Mouse (Mus musculus): ENCODE results near the gene Cnn1. TPM values are rescaled to one million over a fixed set of nuclear protein-coding genes. Genes with fewer than 3 reads are reported as not detected.

The Cnn1 gene
- polyA plus RNA-seq, 1 experiment from 2014 or later, result 4.0 TPM

DNA sequence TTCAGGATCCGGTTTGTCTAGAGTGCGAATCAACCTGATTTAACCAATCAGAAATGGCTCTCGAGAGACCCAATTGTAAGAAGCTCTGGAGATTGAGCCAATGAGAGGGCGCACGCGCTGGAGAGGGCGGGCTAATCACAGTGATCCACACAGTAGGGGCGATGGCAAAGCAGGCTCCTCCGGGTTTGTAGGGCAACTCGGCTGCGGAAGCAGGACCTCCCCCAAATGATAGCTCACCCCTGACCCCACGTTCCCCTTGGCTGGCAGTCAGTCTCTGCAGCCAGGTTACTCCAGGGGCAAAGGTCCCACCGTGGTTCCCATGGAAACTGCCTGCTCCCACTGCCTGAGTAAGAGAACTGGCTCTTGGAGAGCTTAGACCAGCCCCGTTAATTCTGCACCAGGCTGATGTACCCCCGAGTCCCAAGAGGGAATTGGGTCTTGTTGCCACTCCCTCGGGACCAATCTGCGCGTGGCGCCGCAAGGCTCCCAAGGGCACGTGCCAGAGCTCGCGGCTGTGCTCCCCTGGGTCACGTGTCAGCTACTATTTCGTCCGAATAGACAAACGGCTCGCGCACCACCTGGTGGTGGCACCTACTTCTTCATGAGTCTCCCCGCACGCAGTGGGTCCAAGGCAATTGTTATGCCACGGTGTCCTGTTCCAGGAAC is 44.5 kb upstream of the Cnn1 start:
- ATAC-seq (replicated peaks; ENCODE audit: insufficient number of reproducible peaks, low FRiP score, low TSS enrichment, low read depth), result peak; percentile 8; the same call in 1 of the 2 replicates
- peak overlapping the region; percentile 23 for H3K4me2 ChIP-seq (ENCODE audit: low read depth, low read length)
- WGBS, result 1% methylated on average over 32 of the region's 32 CpGs
- peak; percentile 83 for DNase-seq (ENCODE audit: low spot score)
- H3K4me3 ChIP-seq (ENCODE audit: low read depth, low read length), result no peak overlapping the region
- peaks cover 3% of the 10 kb centered on the region for H3K4me1 ChIP-seq (ENCODE audit: control insufficient read depth, insufficient read depth, low read length)
- H3K27ac ChIP-seq (replicated peaks; ENCODE audit: low read depth, low read length), result no peak overlapping the region
- H3K27me3 ChIP-seq (ENCODE audit: control insufficient read depth, insufficient read depth, low read length), result peaks cover 40% of the 10 kb centered on the region
- H3K9ac ChIP-seq (replicated peaks; ENCODE audit: low read length), result no peak overlapping the region
- H3K36me3 ChIP-seq (replicated peaks; ENCODE audit: control insufficient read depth, insufficient read depth, low read depth, low read length), result peaks cover 5% of the 10 kb centered on the region
- no peaks in the 10 kb centered on the region for H3K9me3 ChIP-seq (replicated peaks; ENCODE audit: control insufficient read depth, low read length)

GRCm38 (mm10) chr9:22055713-22056112 is 43.3 kb upstream of the Cnn1 start:
- H3K9ac ChIP-seq (replicated peaks; ENCODE audit: low read length), result no peak overlapping the region
- DNase-seq (ENCODE audit: low spot score) (no peak), ATAC-seq (replicated peaks; ENCODE audit: insufficient number of reproducible peaks, low FRiP score, low TSS enrichment, low read depth) (no peak)
- peaks cover 31% of the 10 kb centered on the region for H3K27me3 ChIP-seq (ENCODE audit: control insufficient read depth, insufficient read depth, low read length)
- no peak overlapping the region for H3K4me3 ChIP-seq (ENCODE audit: low read depth, low read length)
- H3K4me1 ChIP-seq (ENCODE audit: control insufficient read depth, insufficient read depth, low read length), result peaks cover 3% of the 10 kb centered on the region
- no peaks in the 10 kb centered on the region for H3K9me3 ChIP-seq (replicated peaks; ENCODE audit: control insufficient read depth, low read length)
- H3K36me3 ChIP-seq (replicated peaks; ENCODE audit: control insufficient read depth, insufficient read depth, low read depth, low read length), result peaks cover 5% of the 10 kb centered on the region
- 34% methylated on average over 29 of the region's 29 CpGs for WGBS
- H3K4me2 ChIP-seq (ENCODE audit: low read depth, low read length), result no peak overlapping the region
- no peak overlapping the region for H3K27ac ChIP-seq (replicated peaks; ENCODE audit: low read depth, low read length)

GRCm38 (mm10) chr9:22056303-22056910 is 42.6 kb upstream of the Cnn1 start:
- no peak for ATAC-seq (replicated peaks; ENCODE audit: insufficient number of reproducible peaks, low FRiP score, low TSS enrichment, low read depth)
- Histone ChIP-seq H3K9me3 (replicated peaks; ENCODE audit: control insufficient read depth, low read length) (no peaks in the 10 kb centered on the region), H3K9ac (replicated peaks; ENCODE audit: low read length) (no peak overlapping the region), H3K27ac (replicated peaks; ENCODE audit: low read depth, low read length) (no peak overlapping the region), H3K4me3 (ENCODE audit: low read depth, low read length) (no peak overlapping the region), H3K27me3 (ENCODE audit: control insufficient read depth, insufficient read depth, low read length) (peaks cover 24% of the 10 kb centered on the region), H3K4me2 (ENCODE audit: low read depth, low read length) (no peak overlapping the region), H3K36me3 (replicated peaks; ENCODE audit: control insufficient read depth, insufficient read depth, low read depth, low read length) (peaks cover 5% of the 10 kb centered on the region), H3K4me1 (ENCODE audit: control insufficient read depth, insufficient read depth, low read length) (no peaks in the 10 kb centered on the region; the same call in 1 of the 2 replicates)
- WGBS, result 79% methylated on average over 9 of the region's 9 CpGs
- no peak for DNase-seq (ENCODE audit: low spot score)

GRCm38 (mm10) chr9:22057031-22057517 is 41.9 kb upstream of the Cnn1 start:
- H3K36me3 ChIP-seq (replicated peaks; ENCODE audit: control insufficient read depth, insufficient read depth, low read depth, low read length), result peaks cover 5% of the 10 kb centered on the region

DNA sequence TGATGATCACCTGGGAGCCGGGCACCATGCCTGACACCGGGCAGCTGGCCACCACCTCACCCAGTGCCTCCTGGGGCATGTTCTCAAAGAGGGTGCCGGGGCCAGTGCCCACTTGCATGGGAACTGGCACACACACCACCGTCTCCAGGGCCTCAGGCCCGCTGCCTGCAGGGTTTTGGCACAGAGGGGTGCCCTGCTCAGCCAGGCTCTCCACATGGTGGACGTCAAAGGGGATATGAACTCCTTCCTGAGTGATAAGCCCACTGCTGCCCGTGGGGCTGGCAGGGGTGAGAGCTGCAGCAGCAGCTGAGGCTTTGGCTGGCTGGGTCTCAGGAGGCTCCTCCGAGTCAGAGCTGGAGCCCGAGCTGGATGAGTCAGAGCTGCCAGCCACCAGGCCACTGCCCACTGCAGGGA is 41.0 kb upstream of the Cnn1 start:
- Histone ChIP-seq H3K4me2 (ENCODE audit: low read depth, low read length) (no peak overlapping the region), H3K36me3 (replicated peaks; ENCODE audit: control insufficient read depth, insufficient read depth, low read depth, low read length) (peaks cover 5% of the 10 kb centered on the region), H3K9me3 (replicated peaks; ENCODE audit: control insufficient read depth, low read length) (no peaks in the 10 kb centered on the region), H3K27ac (replicated peaks; ENCODE audit: low read depth, low read length) (no peak overlapping the region), H3K4me1 (ENCODE audit: control insufficient read depth, insufficient read depth, low read length) (no peaks in the 10 kb centered on the region; the same call in 1 of the 2 replicates), H3K27me3 (ENCODE audit: control insufficient read depth, insufficient read depth, low read length) (peaks cover 8% of the 10 kb centered on the region), H3K4me3 (ENCODE audit: low read depth, low read length) (no peak overlapping the region), H3K9ac (replicated peaks; ENCODE audit: low read length) (no peak overlapping the region)
- DNase-seq (ENCODE audit: low spot score) (no peak), ATAC-seq (replicated peaks; ENCODE audit: insufficient number of reproducible peaks, low FRiP score, low TSS enrichment, low read depth) (no peak)
- 88% methylated on average over 9 of the region's 9 CpGs for WGBS

More at GRCm38 (mm10) chr9:22057031-22057517, 41.9 kb upstream of the Cnn1 start:
- Histone ChIP-seq H3K4me3 (ENCODE audit: low read depth, low read length) (no peak overlapping the region), H3K27me3 (ENCODE audit: control insufficient read depth, insufficient read depth, low read length) (peaks cover 18% of the 10 kb centered on the region), H3K9ac (replicated peaks; ENCODE audit: low read length) (no peak overlapping the region), H3K9me3 (replicated peaks; ENCODE audit: control insufficient read depth, low read length) (no peaks in the 10 kb centered on the region), H3K4me1 (ENCODE audit: control insufficient read depth, insufficient read depth, low read length) (no peaks in the 10 kb centered on the region; the same call in 1 of the 2 replicates), H3K27ac (replicated peaks; ENCODE audit: low read depth, low read length) (no peak overlapping the region), H3K4me2 (ENCODE audit: low read depth, low read length) (no peak overlapping the region)
- ATAC-seq (replicated peaks; ENCODE audit: insufficient number of reproducible peaks, low FRiP score, low TSS enrichment, low read depth), result no peak
- DNase-seq (ENCODE audit: low spot score), result no peak
- WGBS, result 90% methylated on average over 9 of the region's 9 CpGs

DNA sequence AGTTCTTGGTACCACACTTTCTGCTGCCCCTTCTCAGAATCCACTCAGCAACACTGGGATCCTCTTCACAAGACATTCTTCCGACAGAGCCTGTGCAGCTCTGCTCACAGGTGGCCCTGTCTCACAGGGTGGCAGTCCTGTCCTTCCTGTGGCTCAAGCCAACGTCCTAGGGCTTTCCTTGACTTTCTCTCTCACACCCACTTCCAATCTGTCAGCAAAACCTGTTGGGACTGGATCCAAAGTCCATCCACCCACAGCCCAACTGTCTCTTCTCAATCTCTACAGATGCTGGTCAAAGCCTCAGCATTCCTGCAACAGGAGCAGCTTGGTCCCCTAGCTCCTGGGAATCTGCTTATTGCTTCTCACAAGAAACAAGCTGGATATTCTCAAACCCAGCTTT is 37.7 kb upstream of the Cnn1 start:
- Histone ChIP-seq H3K27me3 (ENCODE audit: control insufficient read depth, insufficient read depth, low read length) (no peaks in the 10 kb centered on the region), H3K4me1 (ENCODE audit: control insufficient read depth, insufficient read depth, low read length) (no peaks in the 10 kb centered on the region), H3K9me3 (replicated peaks; ENCODE audit: control insufficient read depth, low read length) (no peaks in the 10 kb centered on the region), H3K27ac (replicated peaks; ENCODE audit: low read depth, low read length) (no peak overlapping the region), H3K4me3 (ENCODE audit: low read depth, low read length) (no peak overlapping the region), H3K36me3 (replicated peaks; ENCODE audit: control insufficient read depth, insufficient read depth, low read depth, low read length) (peaks cover 7% of the 10 kb centered on the region), H3K4me2 (ENCODE audit: low read depth, low read length) (no peak overlapping the region), H3K9ac (replicated peaks; ENCODE audit: low read length) (no peak overlapping the region)
- ATAC-seq (replicated peaks; ENCODE audit: insufficient number of reproducible peaks, low FRiP score, low TSS enrichment, low read depth) (no peak), DNase-seq (ENCODE audit: low spot score) (no peak)
- 75% methylated on average over 2 of the region's 2 CpGs for WGBS

GRCm38 (mm10) chr9:22064341-22064740 is 34.7 kb upstream of the Cnn1 start:
- Histone ChIP-seq H3K27ac (replicated peaks; ENCODE audit: low read depth, low read length) (no peak overlapping the region), H3K9ac (replicated peaks; ENCODE audit: low read length) (no peak overlapping the region), H3K36me3 (replicated peaks; ENCODE audit: control insufficient read depth, insufficient read depth, low read depth, low read length) (peaks cover 2% of the 10 kb centered on the region), H3K4me2 (ENCODE audit: low read depth, low read length) (no peak overlapping the region), H3K27me3 (ENCODE audit: control insufficient read depth, insufficient read depth, low read length) (no peaks in the 10 kb centered on the region), H3K4me1 (ENCODE audit: control insufficient read depth, insufficient read depth, low read length) (no peaks in the 10 kb centered on the region), H3K4me3 (ENCODE audit: low read depth, low read length) (no peak overlapping the region), H3K9me3 (replicated peaks; ENCODE audit: control insufficient read depth, low read length) (no peaks in the 10 kb centered on the region)
- 0 out of 2 replicates have a peak, but pooled peaks have one; percentile 3 for ATAC-seq (replicated peaks; ENCODE audit: insufficient number of reproducible peaks, low FRiP score, low TSS enrichment, low read depth)
- no peak for DNase-seq (ENCODE audit: low spot score)
- 94% methylated on average over 3 of the region's 3 CpGs for WGBS

DNA sequence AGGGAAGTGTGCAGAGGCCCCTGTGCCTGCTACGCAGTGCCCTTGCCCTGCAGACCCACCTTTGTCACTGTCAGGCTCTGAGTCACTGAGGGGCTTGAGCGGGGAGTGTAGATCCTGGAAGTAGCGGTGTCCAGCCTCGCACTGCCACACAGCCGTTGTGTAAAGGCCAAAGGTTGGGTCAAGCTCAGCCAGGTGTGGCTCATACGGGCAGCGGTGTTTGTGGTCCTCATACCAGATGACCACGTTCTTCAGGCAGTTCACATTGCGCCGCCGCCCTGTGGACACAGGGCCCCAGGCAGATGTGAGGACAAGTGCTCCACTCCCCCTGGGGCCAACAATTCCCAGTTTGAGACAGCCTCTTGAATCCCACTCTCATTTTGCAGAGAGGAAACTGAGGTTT is 33.4 kb upstream of the Cnn1 start:
- no peaks in the 10 kb centered on the region for H3K27me3 ChIP-seq (ENCODE audit: control insufficient read depth, insufficient read depth, low read length)
- H3K9me3 ChIP-seq (replicated peaks; ENCODE audit: control insufficient read depth, low read length), result no peaks in the 10 kb centered on the region
- WGBS, result 92% methylated on average over 11 of the region's 11 CpGs
- no peak overlapping the region for H3K9ac ChIP-seq (replicated peaks; ENCODE audit: low read length)
- no peak for DNase-seq (ENCODE audit: low spot score)
- no peak overlapping the region for H3K4me3 ChIP-seq (ENCODE audit: low read depth, low read length)
- no peaks in the 10 kb centered on the region for H3K4me1 ChIP-seq (ENCODE audit: control insufficient read depth, insufficient read depth, low read length)
- H3K4me2 ChIP-seq (ENCODE audit: low read depth, low read length), result no peak overlapping the region
- H3K27ac ChIP-seq (replicated peaks; ENCODE audit: low read depth, low read length), result no peak overlapping the region
- no peak for ATAC-seq (replicated peaks; ENCODE audit: insufficient number of reproducible peaks, low FRiP score, low TSS enrichment, low read depth)
- H3K36me3 ChIP-seq (replicated peaks; ENCODE audit: control insufficient read depth, insufficient read depth, low read depth, low read length), result peaks cover 2% of the 10 kb centered on the region

Data from embryonic facial prominence, embryonic 11.5 days (tissue).